Mouse (Mus musculus) CH12.LX (cell line): ENCODE measurements at regions not wholly inside any gene's neighbourhood (a gene's known extent, or its start where the extent isn't known, plus 50 kb on each side); places are given as distances from the start of the nearest gene placed in this dataset.
"Not testable (repeated sequence)": the region's sequence is repeated elsewhere in the genome, so short reads cannot be mapped to it uniquely, and the experiment has no call there.

Source experiments
- DNase-seq: peaks from one replicate; pipeline ENCODE4 v3.0.0-alpha.2; 2013; ENCODE audit errors: extremely low read depth
- H3K27ac ChIP-seq: 2 replicates; pipeline ENCODE4 v1.5.1; 2012; ENCODE audit warnings: low read depth, mild to moderate bottlenecking, control low read depth, moderate library complexity; ENCODE audit not compliant: insufficient read depth
- H3K27me3 ChIP-seq: replicated peaks from 2 replicates; pipeline ENCODE3; 2012; ENCODE audit warnings: inconsistent platforms
- H3K36me3 ChIP-seq, 2 experiments: replicated peaks in 1 of 2; 2 replicates each; pipeline versions ENCODE3 to v1.6.1; 2012; ENCODE audit warnings: inconsistent platforms in 1 of 2, low read length in 1 of 2, mild to moderate bottlenecking in 1 of 2, mixed read lengths in 1 of 2, moderate library complexity in 1 of 2; ENCODE audit not compliant: control insufficient read depth in 1 of 2, insufficient read depth in 1 of 2
- H3K4me1 ChIP-seq, 2 experiments: 2 replicates each; pipeline ENCODE4 v1.6.1; 2012; ENCODE audit warnings: inconsistent platforms in 1 of 2, moderate library complexity in 1 of 2; ENCODE audit not compliant: insufficient read depth in 2 of 2, control insufficient read depth in 1 of 2
- H3K4me2 ChIP-seq: 2 replicates; pipeline ENCODE4 v1.6.1; 2012; ENCODE audit warnings: low read depth, mild to moderate bottlenecking, control low read depth; ENCODE audit not compliant: poor library complexity, insufficient read depth, severe bottlenecking
- H3K4me3 ChIP-seq, 3 experiments: fragments of 150-350 bp in 1 of 3; sonication (generic) in 1 of 3; replicated peaks in 1 of 3; 2 replicates each; pipeline versions ENCODE3 to v1.5.1; 2011 to 2012; ENCODE audit warnings: low read depth in 2 of 3, low read length in 2 of 3, mild to moderate bottlenecking in 2 of 3, moderate library complexity in 2 of 3, control low read depth in 1 of 3, improper control_type of control experiment in 1 of 3, inconsistent platforms in 1 of 3, mixed read lengths in 1 of 3; ENCODE audit not compliant: poor library complexity in 1 of 3
- H3K79me2 ChIP-seq: replicated peaks from 2 replicates; pipeline ENCODE4 v1.6.1; 2012; ENCODE audit warnings: mild to moderate bottlenecking, moderate library complexity; ENCODE audit not compliant: control insufficient read depth, poor library complexity, insufficient read depth, severe bottlenecking; ENCODE audit errors: extremely low read depth
- H3K9ac ChIP-seq: 2 replicates; pipeline ENCODE4 v1.6.1; 2012; ENCODE audit warnings: low read depth, mild to moderate bottlenecking, control low read depth, moderate library complexity; ENCODE audit not compliant: insufficient read depth
- H3K9me3 ChIP-seq: replicated peaks from 2 replicates; pipeline ENCODE3; 2012; ENCODE audit warnings: low read length, inconsistent platforms, mixed read lengths
- CHD1 ChIP-seq: IDR thresholded peaks from 2 replicates; pipeline ENCODE4 v1.6.1; 2012; ENCODE audit warnings: low read depth, low read length, improper control_type of control experiment, inconsistent platforms
- GABPA ChIP-seq: IDR thresholded peaks from 2 replicates; pipeline ENCODE4 v1.6.1; 2012; ENCODE audit warnings: low read depth, low read length, improper control_type of control experiment, inconsistent platforms; ENCODE audit not compliant: insufficient replicate concordance
- JUND ChIP-seq: conservative IDR thresholded peaks from 2 replicates; pipeline ENCODE4 v1.6.1; 2011; ENCODE audit warnings: low read depth, low read length, improper control_type of control experiment
- KAT2A ChIP-seq: IDR thresholded peaks from 2 replicates; pipeline ENCODE4 v1.6.1; 2012; ENCODE audit warnings: low read length, improper control_type of control experiment, inconsistent platforms; ENCODE audit not compliant: insufficient replicate concordance
- MAX ChIP-seq: IDR thresholded peaks from 2 replicates; pipeline ENCODE4 v1.6.1; 2011; ENCODE audit warnings: low read length, improper control_type of control experiment
- MAZ ChIP-seq: IDR thresholded peaks from 2 replicates; pipeline ENCODE4 v1.6.1; 2012; ENCODE audit warnings: low read depth, mild to moderate bottlenecking, inconsistent platforms, low read length, improper control_type of control experiment, moderate library complexity
- MEF2A ChIP-seq: IDR thresholded peaks from 2 replicates; pipeline ENCODE4 v1.6.1; 2014; ENCODE audit warnings: low read depth, mild to moderate bottlenecking, inconsistent platforms, low read length, improper control_type of control experiment, borderline replicate concordance
- MXI1 ChIP-seq: IDR thresholded peaks from 2 replicates; pipeline ENCODE4 v1.6.1; 2011; ENCODE audit warnings: mild to moderate bottlenecking, low read depth, low read length, improper control_type of control experiment
- POLR2A ChIP-seq: IDR thresholded peaks from 2 replicates; pipeline ENCODE4 v1.6.1; 2011; ENCODE audit warnings: low read depth, mild to moderate bottlenecking, improper control_type of control experiment, low read length
- RAD21 ChIP-seq: IDR thresholded peaks from 2 replicates; pipeline ENCODE4 v1.6.1; 2011; ENCODE audit warnings: low read depth, mild to moderate bottlenecking, low read length, improper control_type of control experiment, moderate library complexity
- TBP ChIP-seq: conservative IDR thresholded peaks from 2 replicates; pipeline ENCODE4 v1.6.1; 2011; ENCODE audit warnings: low read depth, low read length, improper control_type of control experiment
- TCF12 ChIP-seq: IDR thresholded peaks from 2 replicates; pipeline ENCODE4 v1.6.1; 2014; ENCODE audit warnings: low read depth, mild to moderate bottlenecking, inconsistent platforms, low read length, improper control_type of control experiment
- USF1 ChIP-seq: IDR thresholded peaks from 2 replicates; pipeline ENCODE4 v1.6.1; 2014; ENCODE audit warnings: low read depth, mild to moderate bottlenecking, inconsistent platforms, low read length, improper control_type of control experiment
- ZKSCAN1 ChIP-seq: IDR thresholded peaks from 2 replicates; pipeline ENCODE4 v1.6.1; 2012; ENCODE audit warnings: low read depth, inconsistent platforms, low read length, improper control_type of control experiment, borderline replicate concordance
- ZNF384 ChIP-seq: IDR thresholded peaks from 2 replicates; pipeline ENCODE4 v1.6.1; 2012; ENCODE audit warnings: low read depth, low read length, improper control_type of control experiment, inconsistent platforms
- dilution Hi-C: fragments of 300-500 bp; cut with MboI; formaldehyde crosslinking; loops from 2 replicates; pipeline ENCODE4 v1.14.3; 2020; ENCODE audit warnings: low sequenced_read_pairs; ENCODE audit not compliant: extremely low pct_unique_long_range_greater_than_20kb, extremely low pct_ligation_motif_present
- in situ Hi-C: fragments of 300-500 bp; cut with MboI; formaldehyde crosslinking; loops from 3 replicates; pipeline ENCODE4 v1.14.3; 2019; ENCODE audit warnings: low sequenced_read_pairs, low pct_ligation_motif_present, low pct_unique_long_range_greater_than_20kb, mixed read lengths

- no peak for DNase-seq
These were observed 625.9 kb upstream of the Map3k7 start for GRCm38 (mm10) chr4:31337980-31338379.

DNA sequence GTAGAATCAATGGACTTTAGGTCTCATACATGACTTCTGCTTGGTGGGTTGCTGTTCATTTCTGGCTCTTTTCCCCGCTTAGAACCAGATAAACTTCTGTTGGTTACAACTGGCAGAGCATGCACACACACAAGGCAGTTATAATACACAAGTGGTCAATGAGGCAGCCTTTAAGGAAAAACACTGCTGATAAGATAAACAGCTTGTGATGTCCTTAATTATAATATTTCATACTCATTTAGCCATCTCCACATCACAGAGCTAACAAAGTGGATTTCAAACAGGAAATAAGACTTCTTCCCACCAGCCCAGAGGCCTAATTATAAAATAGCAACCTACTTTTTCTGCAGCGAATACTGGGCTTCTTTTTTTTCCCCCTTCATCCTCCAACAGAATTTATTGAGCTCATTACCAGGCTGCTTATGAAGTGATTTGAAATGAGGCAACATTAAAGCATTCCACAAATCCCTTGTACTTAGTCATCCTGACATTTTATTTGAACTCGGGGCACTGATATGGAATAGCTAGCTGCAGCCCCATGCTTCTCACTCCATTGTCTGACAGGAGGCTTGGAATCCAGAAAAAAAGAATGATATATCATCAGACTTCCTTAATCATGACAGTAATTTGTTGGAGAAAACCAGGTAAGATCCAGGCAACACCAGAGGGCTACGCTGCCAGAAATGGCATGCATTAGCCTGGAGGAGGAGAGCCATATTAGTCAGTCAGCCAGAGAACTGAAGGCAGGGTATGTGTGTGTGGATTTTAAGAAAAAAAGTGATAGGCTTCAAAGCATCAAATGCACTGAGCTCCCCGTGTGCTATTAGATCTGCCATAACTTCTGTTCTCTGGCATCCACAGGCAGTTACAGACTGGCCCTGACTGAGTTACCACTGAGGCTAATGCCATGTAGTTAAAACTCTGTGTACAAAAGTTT lies 620.3 kb upstream of the Map3k7 start:
- in situ Hi-C loops = no loop called here

More at GRCm38 (mm10) chr4:31337980-31338379, 625.9 kb upstream of the Map3k7 start:
- no peaks in the 10 kb centered on the region for H3K4me1 ChIP-seq
- no peaks in the 10 kb centered on the region for H3K79me2 ChIP-seq
- in situ Hi-C loops (no loop called here), dilution Hi-C loops (no loop called here)
- H3K9me3 ChIP-seq = peaks cover 30% of the 10 kb centered on the region
- no peak overlapping the region for H3K4me2 ChIP-seq
- no peak for TF ChIP-seq MAX
- no peak for TF ChIP-seq TBP
- TF ChIP-seq KAT2A = no peak
- no peak for TF ChIP-seq MXI1
- no peak for TF ChIP-seq RAD21
- no peak for TF ChIP-seq JUND
- no peak for TF ChIP-seq CHD1
- no peak for TF ChIP-seq TCF12
- TF ChIP-seq ZNF384 = no peak
- no peak for TF ChIP-seq POLR2A
- no peak for TF ChIP-seq MAZ
- TF ChIP-seq GABPA = no peak
- no peak for TF ChIP-seq USF1
- no peaks in the 10 kb centered on the region for H3K27me3 ChIP-seq
- no peak overlapping the region for H3K4me3 ChIP-seq
- no peak overlapping the region for H3K9ac ChIP-seq
- no peaks in the 10 kb centered on the region for H3K36me3 ChIP-seq
- H3K27ac ChIP-seq = no peak overlapping the region

DNA sequence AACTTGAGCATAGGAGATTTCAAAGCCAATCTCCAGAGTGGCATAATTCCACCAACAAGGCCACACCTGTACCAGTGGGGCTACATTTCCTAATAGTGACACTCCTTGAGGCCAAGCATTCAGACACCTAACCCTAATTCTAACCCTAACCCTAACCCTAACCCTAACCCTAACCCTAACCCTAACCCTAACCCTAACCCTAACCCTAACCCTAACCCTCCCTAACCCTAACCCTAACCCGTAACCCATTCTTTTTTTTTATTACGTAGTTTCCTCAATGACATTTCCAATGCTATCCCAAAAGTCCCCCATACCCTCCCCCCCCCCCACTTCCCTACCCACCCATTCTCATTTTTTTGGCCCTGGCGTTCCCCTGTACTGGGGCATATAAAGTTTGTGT lies 609.9 kb upstream of the Map3k7 start:
- H3K9ac ChIP-seq, H3K4me1 ChIP-seq, DNase-seq, H3K36me3 ChIP-seq, H3K79me2 ChIP-seq, H3K27me3 ChIP-seq, H3K4me2 ChIP-seq, H3K27ac ChIP-seq, dilution Hi-C loops, in situ Hi-C loops, H3K4me3 ChIP-seq: not testable (repeated sequence)
- peaks cover 27% of the 10 kb centered on the region for H3K9me3 ChIP-seq

More for the DNA sequence above, 620.3 kb upstream of the Map3k7 start:
- Histone ChIP-seq H3K4me3 (no peak overlapping the region), H3K27ac (no peak overlapping the region), H3K9me3 (peaks cover 30% of the 10 kb centered on the region), H3K4me1 (no peaks in the 10 kb centered on the region), H3K9ac (no peak overlapping the region), H3K27me3 (no peaks in the 10 kb centered on the region), H3K79me2 (no peaks in the 10 kb centered on the region)
- no peak for DNase-seq
- dilution Hi-C loops = no loop called here
- TF ChIP-seq MEF2A = no peak
- no peak for TF ChIP-seq GABPA
- no peak for TF ChIP-seq ZKSCAN1
- TF ChIP-seq, all 38 proteins: peak for 0
- no peak overlapping the region for H3K4me2 ChIP-seq
- no peaks in the 10 kb centered on the region for H3K36me3 ChIP-seq
